Mouse (Mus musculus) R1 (cell line): ENCODE data around the gene Gprin1.
"Not testable (repeated sequence)": the region's sequence is repeated elsewhere in the genome, so short reads cannot be mapped to it uniquely, and the experiment has no call there.

Experiments
- DNase-seq: peaks from one replicate; pipeline ENCODE4 v3.0.0-alpha.2; 2018; ENCODE audit warnings: low read depth, low spot score

Gene Gprin1

DNA sequence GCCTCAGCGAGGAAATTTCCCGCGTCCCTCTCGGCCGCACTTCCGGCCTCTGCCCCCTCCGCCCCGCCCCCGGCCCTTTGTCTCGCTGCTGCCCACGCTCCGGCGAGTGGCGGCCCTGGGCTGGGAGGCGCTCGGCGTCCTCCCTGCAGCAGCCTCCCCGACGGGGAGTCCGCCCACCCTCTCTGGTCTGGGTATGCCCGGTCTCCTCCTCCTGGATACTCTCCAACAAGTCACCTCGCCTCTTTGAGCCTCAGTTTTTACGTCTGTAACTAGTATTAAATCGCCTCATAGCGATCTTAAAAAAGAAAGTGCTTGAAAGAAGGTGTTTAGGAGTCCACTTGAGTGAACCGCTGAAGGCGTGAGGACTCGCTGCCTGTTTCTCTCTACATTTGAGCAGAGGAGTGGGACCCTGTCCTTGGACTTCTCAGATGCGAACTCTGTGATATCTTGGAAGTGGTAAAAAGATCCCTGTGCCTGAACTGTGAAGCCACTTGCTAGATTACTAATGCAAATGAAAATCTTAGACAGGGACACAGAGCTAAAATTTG lies at the start of gene Gprin1:
TSS of gene Gprin1 (minus strand) at position 11 of the 548 bp plus-strand sequence.
- DNase-seq: peak; percentile 32

DNA sequence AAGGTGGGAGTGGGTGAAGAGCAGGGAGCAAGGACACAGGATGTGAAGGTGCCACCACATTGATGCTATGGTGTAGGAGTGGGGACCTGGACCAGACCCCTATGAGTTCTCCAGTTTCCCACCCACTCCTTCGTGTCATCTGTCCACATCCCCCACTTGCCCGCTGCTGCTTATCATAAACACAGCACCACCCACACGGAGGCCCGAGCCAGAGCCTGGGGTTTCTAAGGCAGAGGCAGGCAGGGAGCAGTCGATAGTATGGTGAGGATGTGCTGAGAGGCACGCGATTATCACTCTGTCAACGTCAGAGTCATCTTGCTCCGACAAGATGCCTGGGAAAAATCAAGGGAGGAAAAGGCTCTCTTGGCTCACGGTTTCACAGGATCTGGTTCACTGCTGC lies 49.1 kb upstream of the Gprin1 start:
- no peak for DNase-seq

DNA sequence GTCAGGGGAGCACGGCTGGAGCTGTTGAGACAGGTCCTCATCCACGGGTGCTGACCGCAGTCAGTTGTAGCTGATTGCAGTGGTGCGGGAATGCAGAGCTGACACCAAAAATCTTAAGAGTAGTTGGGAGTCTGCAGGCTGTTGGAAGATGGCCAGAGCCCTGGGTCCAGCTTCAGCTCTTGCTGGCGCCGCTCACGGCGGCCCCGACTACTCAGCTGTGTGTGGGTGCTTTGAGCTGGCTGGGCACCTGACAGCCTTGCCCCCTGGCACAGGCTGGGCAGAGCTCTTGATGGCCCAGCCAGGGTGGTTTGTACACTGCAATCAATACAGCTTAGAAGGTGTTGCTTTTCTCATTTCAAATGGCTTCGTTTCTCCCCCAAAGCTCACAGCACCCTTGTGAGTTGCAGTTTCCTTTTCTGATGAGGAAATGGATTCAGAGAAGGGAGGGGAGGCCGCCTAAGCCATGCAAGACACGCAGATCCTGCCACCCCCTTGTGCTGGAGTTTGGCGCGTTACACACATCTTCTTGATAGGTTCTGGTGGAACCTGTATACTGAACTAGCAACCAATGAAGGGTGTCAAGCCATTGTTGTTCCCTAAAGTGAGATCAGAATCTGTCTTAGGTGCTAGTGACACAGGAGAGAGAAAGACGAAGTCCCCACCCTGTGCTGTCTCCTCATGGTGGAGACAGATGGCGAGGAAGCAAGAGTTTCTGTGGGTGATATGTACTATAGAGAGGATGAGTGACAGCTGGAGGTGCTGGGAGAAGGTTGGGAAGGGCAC lies 48.4 kb upstream of the Gprin1 start:
- no peak for DNase-seq

DNA sequence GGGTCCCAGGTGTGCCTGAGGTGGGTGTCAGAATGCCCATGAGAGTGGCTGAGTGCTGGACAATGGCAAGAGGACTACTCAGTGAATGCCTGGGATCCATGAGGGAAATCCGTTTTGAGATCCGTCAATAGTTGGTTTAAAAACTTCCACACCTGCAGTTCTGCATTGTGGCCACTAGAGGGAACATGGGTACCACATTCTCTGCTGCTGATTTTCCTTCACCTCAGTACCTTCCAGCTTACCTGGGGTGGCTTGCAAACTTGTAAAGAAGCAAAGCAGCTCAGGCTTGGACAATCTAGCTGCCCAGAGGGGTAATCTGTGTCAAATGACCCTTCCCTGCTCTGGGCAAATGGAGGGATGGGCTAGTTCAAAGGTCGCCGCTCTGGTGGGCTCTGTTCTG lies 47.7 kb upstream of the Gprin1 start:
- DNase-seq: peak; percentile 67

DNA sequence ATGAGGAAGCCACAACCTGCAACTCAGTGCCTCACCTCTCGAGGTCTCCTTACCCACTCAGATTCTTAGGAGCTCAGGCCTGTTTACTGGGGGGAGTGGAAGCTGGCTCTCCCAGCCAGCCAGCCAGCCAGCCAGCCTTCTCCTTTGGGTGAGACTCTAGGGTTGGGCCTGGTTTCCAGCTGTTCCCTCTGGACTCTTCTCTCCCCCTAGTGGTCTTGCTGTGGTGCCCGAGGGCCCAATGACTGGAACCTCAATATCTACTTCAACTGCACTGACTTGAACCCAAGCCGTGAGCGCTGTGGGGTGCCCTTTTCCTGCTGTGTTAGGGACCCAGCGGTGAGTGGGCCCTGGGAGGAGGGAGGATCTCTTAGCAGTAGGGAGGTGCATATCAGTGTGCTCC lies 45.2 kb upstream of the Gprin1 start:
- DNase-seq: no peak

DNA sequence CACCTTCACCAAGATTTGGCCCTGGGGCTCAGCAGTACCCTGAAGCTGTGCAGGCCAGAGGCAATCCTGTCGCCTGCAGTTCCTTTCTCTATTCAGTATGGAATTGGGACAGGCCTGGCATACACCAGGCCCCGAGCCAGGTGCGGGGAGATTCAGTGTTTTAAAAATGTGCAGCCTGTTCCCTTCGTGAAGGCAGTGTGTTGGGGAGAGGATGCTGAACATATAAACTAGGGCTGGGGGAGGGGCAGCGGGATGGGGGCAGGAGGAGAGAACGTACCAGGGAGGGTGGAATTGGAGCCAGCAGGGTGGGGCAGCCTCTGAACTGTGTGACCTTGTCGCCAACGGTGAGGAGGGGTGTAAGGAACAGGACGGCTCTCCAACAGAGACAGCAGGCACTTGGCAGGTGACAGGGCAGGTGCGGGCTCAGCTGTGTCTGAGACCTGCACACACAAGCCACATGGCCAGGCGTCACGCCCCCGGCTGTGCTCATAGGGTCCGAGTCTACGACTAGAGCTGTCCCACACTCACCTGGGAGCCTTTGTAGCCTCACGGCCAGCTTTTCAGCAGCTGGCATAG lies 44.4 kb upstream of the Gprin1 start:
- DNase-seq: no peak

DNA sequence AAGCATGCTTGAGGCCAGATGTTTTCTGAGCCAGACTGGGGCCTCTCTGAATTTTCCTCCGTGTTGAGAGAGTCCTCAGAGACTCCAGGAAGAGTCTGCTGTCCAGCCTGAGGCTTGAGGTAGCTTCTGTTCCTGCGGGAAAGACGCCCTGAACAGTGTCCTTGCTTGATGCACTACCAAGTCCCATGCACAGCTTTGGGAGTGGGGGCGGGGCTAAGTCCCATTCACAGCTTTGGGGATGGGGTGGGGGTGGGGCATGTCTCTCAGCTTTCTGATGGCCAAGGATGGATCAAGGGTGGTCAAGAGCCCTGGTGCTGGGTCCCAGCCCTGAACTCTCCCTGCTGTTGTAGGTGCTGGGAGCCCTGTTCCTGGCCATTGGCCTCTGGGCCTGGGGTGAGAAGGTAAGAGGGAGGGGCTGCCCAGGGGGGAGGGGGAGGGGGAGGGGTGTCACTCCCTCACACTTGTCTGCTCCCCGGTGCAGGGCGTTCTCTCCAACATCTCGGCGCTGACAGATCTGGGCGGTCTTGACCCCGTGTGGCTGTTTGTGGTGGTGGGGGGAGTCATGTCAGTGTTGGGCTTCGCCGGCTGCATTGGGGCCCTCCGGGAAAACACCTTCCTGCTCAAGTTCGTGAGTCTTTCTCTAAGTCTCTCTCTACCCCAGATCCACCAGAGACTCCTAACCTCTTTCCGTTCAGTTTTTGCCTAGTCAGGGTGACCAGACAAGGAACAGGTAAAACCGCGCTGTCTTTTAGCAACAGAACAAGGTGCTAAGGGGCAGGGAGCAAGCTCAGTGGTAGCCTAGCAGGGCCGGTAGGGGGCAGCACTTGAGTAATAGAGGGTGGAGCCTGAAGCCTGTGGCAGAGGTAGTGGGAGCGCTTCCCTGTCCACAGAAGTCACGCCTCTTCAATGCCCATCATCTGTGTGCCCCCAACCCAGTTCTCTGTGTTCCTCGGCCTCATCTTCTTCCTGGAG lies 42.9 kb upstream of the Gprin1 start:
- peak; percentile 89 for DNase-seq

DNA sequence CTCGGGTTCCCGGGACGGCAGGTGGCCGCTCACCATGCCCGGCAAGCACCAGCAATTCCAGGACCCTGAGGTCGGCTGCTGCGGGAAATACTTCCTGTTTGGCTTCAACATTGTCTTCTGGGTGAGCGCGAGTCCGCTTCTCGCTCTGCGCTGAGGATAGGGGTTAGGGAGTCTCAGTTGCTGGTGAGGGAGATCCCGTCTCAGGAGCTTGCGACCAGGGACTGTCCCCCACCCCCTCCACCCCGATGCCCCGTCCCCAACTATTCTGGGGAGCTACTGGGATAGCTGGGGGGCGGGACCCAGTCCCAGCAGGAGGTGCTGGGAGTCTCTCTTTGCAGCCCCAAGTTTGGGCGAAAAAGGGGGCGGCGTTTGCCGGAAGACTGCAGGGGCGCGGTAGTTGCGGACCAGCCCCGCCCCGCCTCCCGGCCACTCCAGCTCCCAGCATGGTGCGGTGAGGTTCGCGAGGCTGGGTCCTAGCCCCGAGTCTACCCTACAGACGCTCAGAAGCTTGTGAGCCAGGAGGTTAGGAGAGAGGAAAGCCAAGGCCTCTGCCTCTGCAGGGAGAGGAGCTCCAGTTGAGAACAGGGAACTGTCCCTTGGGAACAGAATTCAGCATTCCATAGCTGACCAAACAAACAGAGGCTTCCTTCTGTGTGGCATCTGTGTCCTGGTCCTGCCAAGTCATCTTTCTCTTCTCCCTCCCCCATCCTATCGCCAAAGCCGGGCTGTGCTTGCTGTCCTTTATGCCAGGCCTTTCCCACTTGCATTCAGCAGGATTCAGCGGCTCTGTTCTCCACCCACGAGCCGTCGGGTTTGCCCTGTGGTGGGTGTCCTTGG lies 40.1 kb upstream of the Gprin1 start:
- DNase-seq: peak; percentile 87

DNA sequence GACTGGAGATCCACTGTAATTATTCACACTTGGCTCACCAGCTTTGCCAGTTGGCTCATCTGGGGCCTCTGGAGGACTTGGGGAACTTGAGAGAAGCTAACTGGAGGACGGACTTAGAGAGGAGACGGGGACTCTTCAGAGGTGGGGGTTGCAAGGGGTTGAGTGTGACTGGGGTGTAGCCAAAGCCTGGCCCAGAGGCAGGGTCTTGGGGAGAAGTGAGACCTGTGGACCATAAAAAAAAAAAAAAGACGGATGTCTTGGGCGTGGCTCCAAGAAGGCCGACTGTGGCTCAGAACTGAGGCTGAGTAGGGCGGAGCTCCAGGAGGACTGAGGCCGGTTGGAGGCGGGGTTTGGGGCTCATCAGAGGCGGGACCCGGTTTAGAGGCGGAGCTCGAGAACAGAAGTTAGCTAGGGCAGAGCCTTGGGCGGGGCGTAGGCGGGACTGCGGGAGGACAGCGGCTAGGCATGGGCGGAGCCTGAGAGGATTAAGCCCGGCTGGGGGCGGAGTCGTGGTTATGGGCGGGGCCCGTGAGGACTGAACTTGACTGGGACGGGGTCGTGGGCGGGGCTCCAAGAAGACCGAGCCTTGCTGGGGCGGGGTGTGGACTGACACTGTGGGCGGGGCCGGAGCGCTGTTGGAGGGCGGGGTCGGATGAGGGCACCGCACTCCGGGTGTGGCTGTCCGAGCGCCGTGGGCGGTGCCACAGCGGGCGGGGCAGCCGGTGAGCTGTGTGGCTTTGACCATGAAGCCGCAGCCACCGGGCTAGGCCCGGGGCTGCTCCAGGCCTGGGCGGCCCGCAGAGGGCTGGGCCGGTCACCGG lies 39.3 kb upstream of the Gprin1 start, which contains the start of gene Tspan17:
TSS of gene Tspan17 (plus strand) at position 638 of the 821 bp plus-strand sequence.
- peak; percentile 98 for DNase-seq

DNA sequence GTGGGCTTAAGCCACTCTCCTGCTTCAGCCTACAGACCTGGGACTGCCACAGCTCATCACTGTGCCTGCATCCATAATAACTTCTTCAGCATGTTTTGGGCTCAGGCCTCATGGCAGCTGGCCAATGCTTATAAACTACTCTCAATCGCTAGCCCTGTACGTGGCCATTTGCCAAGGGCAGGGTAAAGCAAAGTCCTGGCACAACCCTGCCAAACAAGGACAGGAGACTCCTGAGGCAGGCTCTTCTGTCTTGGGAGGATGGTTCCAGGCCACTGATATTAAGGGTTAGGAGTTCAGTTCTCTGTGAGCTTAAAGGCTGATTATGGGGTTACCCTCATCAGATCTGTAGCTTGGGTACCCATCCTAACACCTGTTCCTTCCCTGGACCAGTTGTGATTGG lies 37.9 kb upstream of the Gprin1 start:
- not testable (repeated sequence) for DNase-seq

DNA sequence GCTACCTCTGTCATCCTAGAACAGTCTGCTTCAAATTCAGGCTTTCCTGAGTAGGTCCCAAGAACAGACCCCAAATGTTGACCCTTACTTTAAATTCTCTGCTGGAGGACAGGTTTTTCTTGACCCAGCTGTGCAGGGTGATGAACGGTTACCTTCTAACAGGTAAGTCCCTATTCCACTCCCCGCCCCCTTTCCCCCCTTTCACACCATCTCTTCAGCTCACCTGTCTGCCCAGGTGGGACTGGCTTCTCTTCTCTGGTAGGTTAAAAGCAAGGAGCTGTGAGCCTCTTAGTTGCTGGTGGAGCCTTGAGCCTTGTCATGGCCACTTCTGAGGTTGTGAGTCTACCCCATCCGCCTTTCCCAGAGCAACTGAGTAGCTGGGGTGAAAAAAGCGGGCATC lies 34.0 kb upstream of the Gprin1 start, which contains the start of gene Eif4e1b:
TSS of gene Eif4e1b (plus strand) at position 301 of the 400 bp plus-strand sequence.
- DNase-seq: no peak

DNA sequence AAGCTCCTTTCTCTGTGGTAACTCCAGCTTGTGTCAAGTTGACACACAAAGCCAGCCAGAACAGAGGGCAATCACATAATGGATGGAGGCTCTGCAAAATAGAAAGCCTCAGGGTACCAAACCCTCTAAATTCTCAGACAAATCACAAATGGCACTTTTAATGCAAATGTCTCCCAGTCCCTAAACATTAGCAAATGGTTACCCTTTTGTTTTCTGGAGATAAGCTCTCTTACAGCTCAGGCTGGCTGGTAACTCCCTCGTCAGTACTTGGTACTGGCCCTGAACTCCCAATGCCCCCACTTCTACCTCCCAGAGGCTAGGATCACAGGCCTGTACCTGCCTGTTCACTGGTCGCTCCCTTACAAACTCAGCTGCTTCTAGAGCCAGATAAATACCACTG lies 33.6 kb upstream of the Gprin1 start:
- peak; percentile 90 for DNase-seq

DNA sequence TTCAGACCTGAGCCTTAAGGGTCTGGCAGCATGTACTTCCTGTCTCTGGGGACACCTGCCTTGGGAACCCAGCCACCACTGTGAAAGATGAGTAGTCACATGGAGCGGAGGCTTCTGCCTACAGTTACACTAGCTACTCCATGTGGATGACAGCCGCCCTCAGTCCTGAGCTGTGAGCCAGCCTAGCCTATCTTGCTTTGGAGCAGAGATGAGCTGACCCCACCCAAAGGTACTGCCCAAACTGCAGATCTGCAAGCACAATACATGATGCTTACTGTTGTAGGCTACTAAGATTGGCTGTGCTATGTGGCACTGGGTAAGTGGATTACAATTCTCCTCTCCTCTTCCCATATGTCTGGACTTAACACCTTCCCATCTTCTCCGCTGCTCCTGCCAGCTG lies 31.4 kb upstream of the Gprin1 start:
- no peak for DNase-seq

DNA sequence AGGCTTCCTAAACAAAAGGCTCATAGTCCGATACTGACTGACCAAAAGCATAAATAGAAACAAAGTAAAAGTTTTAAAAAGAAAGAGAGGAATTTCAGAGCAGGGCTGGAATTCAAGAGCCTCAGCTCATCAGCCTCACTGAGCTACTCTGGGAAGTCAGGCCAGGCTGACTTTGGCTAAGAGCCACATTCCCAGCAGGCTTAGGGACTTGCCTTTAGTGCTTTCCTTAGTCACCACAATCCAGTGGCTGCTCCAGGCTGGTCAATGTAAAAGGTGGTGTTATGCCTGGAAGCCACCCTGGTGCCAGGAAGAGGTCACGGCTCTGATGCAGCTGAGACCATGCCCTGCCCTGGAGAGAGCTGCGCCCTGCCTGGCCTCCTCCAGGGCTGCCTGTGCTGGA lies 30.9 kb upstream of the Gprin1 start:
- DNase-seq: no peak

DNA sequence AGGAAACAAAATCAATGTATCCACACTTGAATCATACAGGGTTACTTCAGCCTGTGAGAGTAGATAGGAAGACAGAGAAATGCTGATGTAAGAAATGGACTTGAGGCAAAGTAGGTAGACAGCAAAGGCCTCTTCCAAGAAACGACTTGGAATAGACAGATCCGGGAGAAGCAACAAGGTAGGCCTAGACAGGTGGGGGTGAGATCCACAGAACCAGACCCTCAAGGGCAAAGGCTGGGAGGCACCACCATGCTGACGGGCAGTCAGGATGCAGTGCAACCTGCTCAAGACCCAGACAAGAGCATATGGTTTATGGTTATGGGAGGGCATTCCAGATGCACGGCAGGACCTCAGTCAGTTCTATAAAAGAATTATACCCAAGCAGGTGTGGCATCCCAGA lies 17.3 kb upstream of the Gprin1 start:
- DNase-seq: no peak

DNA sequence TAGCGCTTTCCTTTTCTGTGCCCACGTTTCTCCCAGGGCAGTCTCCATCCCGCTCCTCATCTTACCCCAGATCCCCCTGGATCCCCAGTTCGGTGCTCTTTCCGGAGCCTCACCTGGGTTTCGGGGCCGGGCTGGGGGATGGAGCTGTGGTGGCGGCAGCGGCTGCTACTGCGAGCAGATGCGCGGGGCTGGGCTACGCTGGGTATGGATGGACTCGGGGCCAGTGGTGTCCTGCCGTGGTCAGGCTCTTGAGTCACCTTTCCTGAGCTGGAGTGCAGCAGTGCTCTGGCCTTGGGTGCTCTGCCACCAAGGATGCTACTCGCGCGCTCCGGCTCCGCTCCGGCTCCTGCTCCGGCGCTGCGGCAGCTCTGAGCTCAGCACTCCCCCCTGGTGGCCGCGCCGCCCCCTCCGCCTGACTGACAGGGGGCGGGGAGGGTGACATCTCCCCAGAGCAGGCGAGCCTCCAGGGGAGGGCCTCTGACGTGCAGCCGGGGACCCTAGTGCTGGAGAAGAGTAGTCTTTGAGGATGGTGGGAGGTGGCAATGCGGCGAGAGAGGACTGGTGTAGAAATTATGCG lies 16.6 kb upstream of the Gprin1 start, which contains the start of gene Sncb:
TSS of gene Sncb (minus strand) at position 404 of the 577 bp plus-strand sequence.
- peak; percentile 83 for DNase-seq

DNA sequence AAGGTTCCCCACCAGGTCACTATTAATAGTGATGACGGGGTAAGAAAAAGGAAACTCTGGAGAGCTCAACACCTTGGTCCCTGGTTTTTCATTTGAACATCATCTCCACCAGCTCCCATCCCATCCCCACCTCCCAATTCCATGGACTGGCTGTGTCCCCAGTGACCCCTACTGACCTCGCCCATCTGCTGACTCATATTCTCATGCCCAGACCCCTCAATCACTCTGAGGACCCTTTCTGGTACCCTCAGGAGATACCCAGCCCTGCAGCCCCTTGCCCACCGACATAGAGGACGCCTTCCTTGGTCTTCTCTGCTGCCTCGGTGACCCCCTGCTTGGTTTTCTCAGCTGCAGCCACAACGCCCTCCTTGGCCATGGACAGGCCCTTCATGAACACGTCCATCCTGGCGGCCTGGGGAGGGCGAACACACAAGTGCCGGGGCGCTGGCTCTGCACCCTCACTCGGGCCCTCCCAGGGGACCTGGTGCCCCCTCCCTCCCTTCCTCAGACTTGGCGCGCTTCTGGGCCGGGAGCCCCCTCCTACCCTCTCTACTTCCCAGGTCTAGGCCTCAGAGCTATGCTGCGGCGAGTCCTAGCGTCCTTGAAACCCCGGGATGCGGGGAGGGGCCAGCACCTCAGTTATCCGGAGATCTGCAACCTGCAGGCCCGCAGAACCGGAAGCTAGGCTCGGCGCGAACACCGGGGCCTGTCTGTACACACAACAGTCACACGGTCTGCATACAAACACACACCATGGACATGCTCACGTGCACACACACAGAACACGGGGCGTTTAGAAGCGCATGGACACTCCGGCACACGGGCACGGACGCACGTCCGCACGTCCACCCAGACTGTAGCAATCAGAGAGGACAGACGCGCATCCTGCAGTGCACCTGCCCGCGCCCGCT lies 15.9 kb upstream of the Gprin1 start:
- DNase-seq: peak; percentile 31

DNA sequence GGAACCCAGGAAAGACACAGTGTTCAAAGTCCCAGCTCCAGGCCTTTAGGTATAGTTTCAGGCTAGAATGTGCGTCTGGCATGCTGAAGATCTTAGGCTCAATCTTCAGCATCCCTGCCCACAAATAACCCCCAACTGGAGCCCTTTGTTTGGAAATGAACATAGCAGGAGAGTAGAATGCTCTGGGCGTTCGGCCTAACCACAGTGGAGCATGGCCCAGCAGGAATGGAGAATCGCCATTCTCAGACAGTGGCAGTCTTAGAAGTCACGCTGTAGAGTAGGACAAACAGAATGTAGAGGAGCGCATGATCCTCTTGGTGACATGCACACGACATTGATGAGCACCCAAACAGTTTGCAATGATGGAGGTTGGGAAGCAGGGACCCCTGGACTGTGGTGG lies 11.2 kb upstream of the Gprin1 start:
- no peak for DNase-seq
